Mouse (Mus musculus) splenic B cell, adult 2 months (primary cell): ENCODE data around the gene Selenoo.
A peak's percentile ranks its signal among the peaks of the same experiment; 100 is the strongest.

Source experiments
- DNase-seq: peaks from one replicate; pipeline ENCODE4 v3.0.0-alpha.2; 2011; ENCODE audit warnings: low read depth, low spot score
- H3K27me3 ChIP-seq: 2 replicates; pipeline ENCODE4 v1.6.1; 2012; ENCODE audit warnings: mild to moderate bottlenecking, low read length, moderate library complexity, mixed read lengths; ENCODE audit not compliant: control insufficient read depth, poor library complexity, insufficient read depth, severe bottlenecking
- H3K36me3 ChIP-seq: 2 replicates; pipeline ENCODE4 v1.6.1; 2012; ENCODE audit warnings: mild to moderate bottlenecking, low read length, moderate library complexity, mixed read lengths; ENCODE audit not compliant: control insufficient read depth, poor library complexity, insufficient read depth, severe bottlenecking

The Selenoo gene

GRCm38 (mm10) chr15:89088607-89089247, at the start of gene Selenoo:
TSS of gene Selenoo (plus strand) at chr15:89089084.
- Histone ChIP-seq H3K36me3 (peaks cover 3% of the 10 kb centered on the region; the same call in 1 of the 2 replicates), H3K27me3 (no peaks in the 10 kb centered on the region)
- DNase-seq, result peak; percentile 84

GRCm38 (mm10) chr15:89044381-89044780, 44.5 kb upstream of the Selenoo start:
- DNase-seq, result no peak
- H3K36me3 ChIP-seq, result no peaks in the 10 kb centered on the region
- no peaks in the 10 kb centered on the region for H3K27me3 ChIP-seq

- H3K36me3 ChIP-seq, result no peaks in the 10 kb centered on the region
- DNase-seq, result no peak
- H3K27me3 ChIP-seq, result no peaks in the 10 kb centered on the region
These were observed 42.5 kb upstream of the Selenoo start for GRCm38 (mm10) chr15:89046356-89046755.

- no peaks in the 10 kb centered on the region for H3K36me3 ChIP-seq
- H3K27me3 ChIP-seq, result peaks cover 2% of the 10 kb centered on the region; the same call in 1 of the 2 replicates
- no peak for DNase-seq
These were observed 34.2 kb upstream of the Selenoo start for GRCm38 (mm10) chr15:89054666-89055065.

- Histone ChIP-seq H3K27me3 (peaks cover 2% of the 10 kb centered on the region), H3K36me3 (no peaks in the 10 kb centered on the region)
- no peak for DNase-seq
These were observed 30.1 kb upstream of the Selenoo start for GRCm38 (mm10) chr15:89058736-89059135.

GRCm38 (mm10) chr15:89059161-89059931, 29.5 kb upstream of the Selenoo start, which contains the start of gene Panx2:
TSS of gene Panx2 (plus strand) at chr15:89059734.
- H3K27me3 ChIP-seq, result peaks cover 2% of the 10 kb centered on the region
- H3K36me3 ChIP-seq, result no peaks in the 10 kb centered on the region
- no peak for DNase-seq

GRCm38 (mm10) chr15:89060032-89060681, 28.7 kb upstream of the Selenoo start:
- H3K27me3 ChIP-seq, result peaks cover 2% of the 10 kb centered on the region

GRCm38 (mm10) chr15:89060811-89061460, 27.9 kb upstream of the Selenoo start:
- peaks cover 2% of the 10 kb centered on the region for H3K27me3 ChIP-seq
- no peaks in the 10 kb centered on the region for H3K36me3 ChIP-seq
- no peak for DNase-seq

More at GRCm38 (mm10) chr15:89060032-89060681, 28.7 kb upstream of the Selenoo start:
- no peaks in the 10 kb centered on the region for H3K36me3 ChIP-seq
- no peak for DNase-seq

- Histone ChIP-seq H3K27me3 (peaks cover 2% of the 10 kb centered on the region), H3K36me3 (no peaks in the 10 kb centered on the region)
- no peak for DNase-seq
These were observed 26.9 kb upstream of the Selenoo start for GRCm38 (mm10) chr15:89061761-89062517.

- H3K27me3 ChIP-seq, result peaks cover 2% of the 10 kb centered on the region
- DNase-seq, result no peak
- H3K36me3 ChIP-seq, result no peaks in the 10 kb centered on the region
These were observed 26.4 kb upstream of the Selenoo start for GRCm38 (mm10) chr15:89062518-89062910.

- Histone ChIP-seq H3K36me3 (no peaks in the 10 kb centered on the region), H3K27me3 (peaks cover 2% of the 10 kb centered on the region)
- DNase-seq, result no peak
These were observed 25.9 kb upstream of the Selenoo start for GRCm38 (mm10) chr15:89063001-89063400.

- Histone ChIP-seq H3K36me3 (no peaks in the 10 kb centered on the region), H3K27me3 (peaks cover under 1% of the 10 kb centered on the region)
- no peak for DNase-seq
These were observed 25.3 kb upstream of the Selenoo start for GRCm38 (mm10) chr15:89063536-89063935.

- Histone ChIP-seq H3K27me3 (no peaks in the 10 kb centered on the region; the same call in 1 of the 2 replicates), H3K36me3 (no peaks in the 10 kb centered on the region)
- DNase-seq, result no peak
These were observed 24.0 kb upstream of the Selenoo start for GRCm38 (mm10) chr15:89064891-89065290.

GRCm38 (mm10) chr15:89067609-89068008, 21.3 kb upstream of the Selenoo start:
- Histone ChIP-seq H3K36me3 (no peaks in the 10 kb centered on the region), H3K27me3 (no peaks in the 10 kb centered on the region; the same call in 1 of the 2 replicates)
- DNase-seq, result peak; percentile 30
